Mouse (Mus musculus): ENCODE measurements around the gene Hpcal1. TPM values are rescaled to one million over a fixed set of nuclear protein-coding genes. Genes with fewer than 3 reads are reported as not detected.
"Not testable (repeated sequence)": the region's sequence is repeated elsewhere in the genome, so short reads cannot be mapped to it uniquely, and the experiment has no call there.

Hpcal1 gene
- polyA plus RNA-seq, 1 experiment from 2014 or later, result 33.3 TPM

- no peaks in the 10 kb centered on the region for H3K9me3 ChIP-seq (replicated peaks; ENCODE audit: control insufficient read depth, low read length)
- no peaks in the 10 kb centered on the region for H3K4me1 ChIP-seq (ENCODE audit: control insufficient read depth, insufficient read depth, low read length)
- no peaks in the 10 kb centered on the region for H3K27me3 ChIP-seq (replicated peaks; ENCODE audit: control insufficient read depth, insufficient read depth, low read length)
- no peak overlapping the region for H3K9ac ChIP-seq (ENCODE audit: low read length)
- H3K27ac ChIP-seq (ENCODE audit: low read depth, low read length), result no peak overlapping the region
- ATAC-seq (no peak), DNase-seq (ENCODE audit: low spot score) (no peak)
- no peak overlapping the region for H3K4me2 ChIP-seq (ENCODE audit: low read length)
- no peak overlapping the region for H3K4me3 ChIP-seq (ENCODE audit: low read depth, low read length)
- H3K36me3 ChIP-seq (ENCODE audit: control insufficient read depth, insufficient read depth, low read length), result no peaks in the 10 kb centered on the region
- WGBS, result 92% methylated on average over 1 of the region's 1 CpGs
These were observed 102.1 kb downstream of the Hpcal1 start for GRCm38 (mm10) chr12:17792756-17793155.

- DNase-seq (ENCODE audit: low spot score) (peak; percentile 62), ATAC-seq (peak; percentile 26; the same call in 1 of the 2 replicates)
- Histone ChIP-seq H3K4me3 (ENCODE audit: low read depth, low read length) (no peak overlapping the region), H3K36me3 (ENCODE audit: control insufficient read depth, insufficient read depth, low read length) (no peaks in the 10 kb centered on the region), H3K27ac (ENCODE audit: low read depth, low read length) (no peak overlapping the region), H3K9me3 (replicated peaks; ENCODE audit: control insufficient read depth, low read length) (no peaks in the 10 kb centered on the region), H3K27me3 (replicated peaks; ENCODE audit: control insufficient read depth, insufficient read depth, low read length) (no peaks in the 10 kb centered on the region), H3K9ac (ENCODE audit: low read length) (no peak overlapping the region), H3K4me1 (ENCODE audit: control insufficient read depth, insufficient read depth, low read length) (no peaks in the 10 kb centered on the region), H3K4me2 (ENCODE audit: low read length) (no peak overlapping the region)
- WGBS, result 64% methylated on average over 3 of the region's 3 CpGs
These were observed 105.1 kb downstream of the Hpcal1 start for GRCm38 (mm10) chr12:17795660-17796278.

GRCm38 (mm10) chr12:17798261-17798660 is 107.6 kb downstream of the Hpcal1 start:
- not testable (repeated sequence) for H3K27ac ChIP-seq (ENCODE audit: low read depth, low read length); ATAC-seq; H3K4me2 ChIP-seq (ENCODE audit: low read length); H3K4me1 ChIP-seq (ENCODE audit: control insufficient read depth, insufficient read depth, low read length); H3K36me3 ChIP-seq (ENCODE audit: control insufficient read depth, insufficient read depth, low read length); DNase-seq (ENCODE audit: low spot score); H3K9me3 ChIP-seq (replicated peaks; ENCODE audit: control insufficient read depth, low read length); H3K4me3 ChIP-seq (ENCODE audit: low read depth, low read length); H3K9ac ChIP-seq (ENCODE audit: low read length); H3K27me3 ChIP-seq (replicated peaks; ENCODE audit: control insufficient read depth, insufficient read depth, low read length)
- WGBS, result 82% methylated on average over 11 of the region's 11 CpGs

GRCm38 (mm10) chr12:17808542-17808941 is 117.9 kb downstream of the Hpcal1 start:
- WGBS, result 40% methylated on average over 2 of the region's 2 CpGs
- ATAC-seq (peak; percentile 20; the same call in 1 of the 2 replicates), DNase-seq (ENCODE audit: low spot score) (peak; percentile 91)
- Histone ChIP-seq H3K9ac (ENCODE audit: low read length) (no peak overlapping the region), H3K27me3 (replicated peaks; ENCODE audit: control insufficient read depth, insufficient read depth, low read length) (no peaks in the 10 kb centered on the region), H3K4me1 (ENCODE audit: control insufficient read depth, insufficient read depth, low read length) (no peaks in the 10 kb centered on the region), H3K4me3 (ENCODE audit: low read depth, low read length) (no peak overlapping the region), H3K36me3 (ENCODE audit: control insufficient read depth, insufficient read depth, low read length) (no peaks in the 10 kb centered on the region), H3K27ac (ENCODE audit: low read depth, low read length) (no peak overlapping the region), H3K4me2 (ENCODE audit: low read length) (no peak overlapping the region), H3K9me3 (replicated peaks; ENCODE audit: control insufficient read depth, low read length) (no peaks in the 10 kb centered on the region)

- WGBS, result 67% methylated on average over 1 of the region's 1 CpGs
- H3K4me3 ChIP-seq (ENCODE audit: low read depth, low read length); H3K9ac ChIP-seq (ENCODE audit: low read length); H3K9me3 ChIP-seq (replicated peaks; ENCODE audit: control insufficient read depth, low read length); H3K4me2 ChIP-seq (ENCODE audit: low read length); DNase-seq (ENCODE audit: low spot score); H3K27ac ChIP-seq (ENCODE audit: low read depth, low read length); H3K36me3 ChIP-seq (ENCODE audit: control insufficient read depth, insufficient read depth, low read length); H3K4me1 ChIP-seq (ENCODE audit: control insufficient read depth, insufficient read depth, low read length); ATAC-seq; H3K27me3 ChIP-seq (replicated peaks; ENCODE audit: control insufficient read depth, insufficient read depth, low read length): not testable (repeated sequence)
These were observed 144.6 kb downstream of the Hpcal1 start for GRCm38 (mm10) chr12:17835279-17835678.

Other genes starting within 250 kb of the Hpcal1 start
- gene Odc1, start 146.1 kb upstream of the Hpcal1 start, polyA plus RNA-seq (2014; fragmentation: Nextera tagmentation; extraction: Ambion mirVana), result 244 and 288 TPM in 2 replicates

All from forebrain, embryonic 14.5 days (tissue).